Mouse (Mus musculus): Measurements from ENCODE around the gene Cited1. TPM values are rescaled to one million over a fixed set of nuclear protein-coding genes. Genes with fewer than 3 reads are reported as not detected.

Gene Cited1
- polyA plus RNA-seq (2015; fragmentation: Nextera tagmentation; extraction: Ambion mirVana): 15.2 and 17.5 TPM in 2 replicates

DNA sequence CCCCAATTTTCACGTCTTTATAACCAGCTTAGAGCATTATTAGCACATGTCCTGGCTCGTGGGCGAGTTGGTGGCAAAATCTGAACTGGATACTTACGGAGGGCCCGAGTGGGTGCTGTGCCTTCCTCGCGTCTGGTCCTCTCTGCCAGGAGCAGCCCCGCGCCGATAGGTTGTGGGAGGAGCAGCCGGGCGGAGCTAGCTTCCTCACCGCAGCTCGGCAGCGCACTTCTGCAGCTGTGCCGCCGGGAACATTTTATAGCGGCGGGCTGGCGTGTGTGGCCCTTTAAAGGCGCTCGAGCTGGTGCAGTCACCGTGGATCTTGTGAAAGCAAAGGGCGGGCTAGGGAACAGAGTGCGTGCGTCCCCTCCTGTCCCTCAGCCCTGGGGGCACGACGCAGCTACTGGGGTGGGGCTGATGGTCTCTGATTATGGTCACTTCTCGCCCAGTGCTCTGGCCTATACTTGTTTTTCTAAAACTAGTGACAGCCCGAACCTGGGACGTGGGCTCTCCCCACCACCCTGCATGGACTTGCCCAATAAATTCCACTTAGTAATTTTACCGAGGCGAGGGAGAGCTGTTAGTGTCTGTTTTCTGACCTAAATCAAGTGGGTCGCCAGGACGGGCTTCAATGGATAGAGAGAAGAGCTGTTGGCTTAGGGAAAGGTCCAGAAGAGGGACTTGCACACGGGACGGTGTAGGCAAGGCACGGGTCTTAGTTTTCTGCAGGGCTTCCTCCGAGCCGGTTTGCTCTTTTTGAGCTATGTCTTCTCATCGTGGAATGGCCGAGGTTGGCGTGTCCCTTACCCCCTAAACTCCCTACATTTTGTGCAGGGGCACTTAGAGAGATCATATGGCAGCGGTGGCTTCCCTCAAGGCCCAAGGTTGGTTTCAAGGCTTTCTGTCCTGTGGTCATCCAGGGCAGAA is at the start of gene Cited1:
Gene Cited1, minus strand, starts transcription at position 245 of the 924 bp plus-strand sequence.
- no peak within 1 kb of the TSS for H3K27ac ChIP-seq (replicated peaks)
- 20% methylated on average over 44 of the region's 44 CpGs for WGBS
- H3K4me1 ChIP-seq: no peaks in the 10 kb centered on the region; the same call in 1 of the 2 replicates
- no peaks in the 10 kb centered on the region for H3K36me3 ChIP-seq
- H3K4me2 ChIP-seq (replicated peaks): peak within 1 kb of the TSS; percentile 85
- ATAC-seq (ENCODE audit: insufficient number of reproducible peaks, low FRiP score, low TSS enrichment, low read depth): peak; percentile 91
- peak within 1 kb of the TSS; percentile 54 for H3K4me3 ChIP-seq (replicated peaks)
- 0 out of 2 replicates have a peak within 1 kb of the TSS, but pooled peaks have one; percentile 6 for H3K9ac ChIP-seq
- no peaks in the 10 kb centered on the region for H3K9me3 ChIP-seq (replicated peaks)
- peaks cover 49% of the 10 kb centered on the region for H3K27me3 ChIP-seq

- Histone ChIP-seq H3K9me3 (replicated peaks) (no peaks in the 10 kb centered on the region), H3K9ac (no peak overlapping the region), H3K4me3 (replicated peaks) (no peak overlapping the region), H3K4me1 (no peaks in the 10 kb centered on the region), H3K27me3 (peaks cover 8% of the 10 kb centered on the region; the same call in 1 of the 2 replicates), H3K36me3 (no peaks in the 10 kb centered on the region), H3K27ac (replicated peaks) (no peak overlapping the region), H3K4me2 (replicated peaks) (no peak overlapping the region)
- WGBS: 30% methylated on average over 3 of the region's 3 CpGs
- no peak for ATAC-seq (ENCODE audit: insufficient number of reproducible peaks, low FRiP score, low TSS enrichment, low read depth)
Observed at GRCm38 (mm10) chrX:102284889-102285288, 32.9 kb upstream of the Cited1 start.

DNA sequence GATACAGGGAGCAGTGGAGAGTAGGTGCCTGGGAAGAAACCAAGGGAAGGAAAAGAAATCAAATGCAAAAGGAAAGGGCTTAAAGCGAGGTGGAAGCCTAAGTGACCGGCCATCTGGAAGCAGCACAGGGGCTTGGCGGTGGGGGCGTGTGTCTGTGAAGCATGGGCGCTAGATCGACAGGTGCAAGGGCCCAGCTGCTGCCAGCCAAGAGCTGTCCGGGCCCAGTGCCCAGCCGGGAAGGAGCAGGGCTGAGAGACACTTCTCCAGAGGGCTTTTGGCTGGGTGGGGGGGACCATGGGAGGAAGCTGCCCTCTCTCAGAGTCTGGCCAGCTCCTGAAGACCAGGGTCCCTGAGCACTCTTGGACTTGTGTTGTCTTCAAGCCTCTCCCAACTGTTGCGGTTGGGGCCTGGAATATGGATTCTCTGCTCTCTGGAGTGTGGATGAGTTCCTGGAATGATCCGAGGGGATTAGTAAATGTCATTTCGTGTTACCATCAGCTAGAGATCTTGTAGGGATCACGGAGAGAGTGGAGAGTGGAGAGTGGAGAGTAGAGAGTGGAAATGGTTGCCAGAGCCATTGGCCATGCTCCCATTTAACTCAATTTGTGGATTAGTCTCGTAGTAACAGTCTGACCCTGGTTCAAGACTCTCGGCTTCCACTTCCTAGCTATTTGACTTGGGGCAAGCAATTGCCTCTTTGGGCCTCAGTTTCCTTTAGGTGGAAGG is 10.8 kb upstream of the Cited1 start:
- Histone ChIP-seq H3K4me1 (no peaks in the 10 kb centered on the region), H3K9ac (no peak overlapping the region), H3K27ac (replicated peaks) (no peak overlapping the region), H3K9me3 (replicated peaks) (no peaks in the 10 kb centered on the region), H3K4me3 (replicated peaks) (no peak overlapping the region), H3K4me2 (replicated peaks) (no peak overlapping the region), H3K27me3 (peaks cover 12% of the 10 kb centered on the region; the same call in 1 of the 2 replicates), H3K36me3 (no peaks in the 10 kb centered on the region)
- 85% methylated on average over 13 of the region's 14 CpGs for WGBS
- no peak; the same call in 1 of the 2 replicates for ATAC-seq (ENCODE audit: insufficient number of reproducible peaks, low FRiP score, low TSS enrichment, low read depth)

- no peaks in the 10 kb centered on the region for H3K4me1 ChIP-seq
- 74% methylated on average over 4 of the region's 4 CpGs for WGBS
- no peak overlapping the region for H3K4me2 ChIP-seq (replicated peaks)
- ATAC-seq (ENCODE audit: insufficient number of reproducible peaks, low FRiP score, low TSS enrichment, low read depth): no peak
- no peak overlapping the region for H3K9ac ChIP-seq
- no peaks in the 10 kb centered on the region for H3K9me3 ChIP-seq (replicated peaks)
- H3K4me3 ChIP-seq (replicated peaks): no peak overlapping the region
- H3K27ac ChIP-seq (replicated peaks): no peak overlapping the region
- H3K36me3 ChIP-seq: no peaks in the 10 kb centered on the region
- H3K27me3 ChIP-seq: peaks cover 12% of the 10 kb centered on the region; the same call in 1 of the 2 replicates
Observed at GRCm38 (mm10) chrX:102259772-102260171, 7.8 kb upstream of the Cited1 start.

GRCm38 (mm10) chrX:102253892-102254291 is 1.9 kb upstream of the Cited1 start:
- H3K36me3 ChIP-seq: no peaks in the 10 kb centered on the region
- no peaks in the 10 kb centered on the region for H3K9me3 ChIP-seq (replicated peaks)
- peaks cover 39% of the 10 kb centered on the region for H3K27me3 ChIP-seq
- no peak for ATAC-seq (ENCODE audit: insufficient number of reproducible peaks, low FRiP score, low TSS enrichment, low read depth)
- H3K9ac ChIP-seq: no peak overlapping the region
- peak overlapping the region; percentile 6; the same call in 1 of the 2 replicates for H3K4me3 ChIP-seq (replicated peaks)
- H3K4me2 ChIP-seq (replicated peaks): peak overlapping the region; percentile 36
- no peaks in the 10 kb centered on the region; the same call in 1 of the 2 replicates for H3K4me1 ChIP-seq
- 18% methylated on average over 7 of the region's 7 CpGs for WGBS
- no peak overlapping the region for H3K27ac ChIP-seq (replicated peaks)

GRCm38 (mm10) chrX:102251221-102251936 is 602 bp downstream of the Cited1 start:
- Histone ChIP-seq H3K27me3 (peaks cover 49% of the 10 kb centered on the region), H3K27ac (replicated peaks) (no peak overlapping the region), H3K4me1 (no peaks in the 10 kb centered on the region; the same call in 1 of the 2 replicates), H3K9me3 (replicated peaks) (no peaks in the 10 kb centered on the region), H3K9ac (0 out of 2 replicates have a peak overlapping the region, but pooled peaks have one; percentile 6), H3K4me2 (replicated peaks) (peak overlapping the region; percentile 85), H3K4me3 (replicated peaks) (peak overlapping the region; percentile 54), H3K36me3 (no peaks in the 10 kb centered on the region)
- peak; percentile 44; the same call in 1 of the 2 replicates for ATAC-seq (ENCODE audit: insufficient number of reproducible peaks, low FRiP score, low TSS enrichment, low read depth)
- 15% methylated on average over 37 of the region's 80 CpGs for WGBS

- H3K27ac ChIP-seq (replicated peaks): no peak overlapping the region
- no peak overlapping the region for H3K9ac ChIP-seq
- no peaks in the 10 kb centered on the region for H3K36me3 ChIP-seq
- 17% methylated on average over 24 of the region's 24 CpGs for WGBS
- no peaks in the 10 kb centered on the region; the same call in 1 of the 2 replicates for H3K4me1 ChIP-seq
- no peaks in the 10 kb centered on the region for H3K9me3 ChIP-seq (replicated peaks)
- ATAC-seq (ENCODE audit: insufficient number of reproducible peaks, low FRiP score, low TSS enrichment, low read depth): no peak
- H3K4me3 ChIP-seq (replicated peaks): peak overlapping the region; percentile 54
- peaks cover 49% of the 10 kb centered on the region for H3K27me3 ChIP-seq
- peak overlapping the region; percentile 85 for H3K4me2 ChIP-seq (replicated peaks)
Observed at GRCm38 (mm10) chrX:102250891-102251170, 1.1 kb downstream of the Cited1 start.

DNA sequence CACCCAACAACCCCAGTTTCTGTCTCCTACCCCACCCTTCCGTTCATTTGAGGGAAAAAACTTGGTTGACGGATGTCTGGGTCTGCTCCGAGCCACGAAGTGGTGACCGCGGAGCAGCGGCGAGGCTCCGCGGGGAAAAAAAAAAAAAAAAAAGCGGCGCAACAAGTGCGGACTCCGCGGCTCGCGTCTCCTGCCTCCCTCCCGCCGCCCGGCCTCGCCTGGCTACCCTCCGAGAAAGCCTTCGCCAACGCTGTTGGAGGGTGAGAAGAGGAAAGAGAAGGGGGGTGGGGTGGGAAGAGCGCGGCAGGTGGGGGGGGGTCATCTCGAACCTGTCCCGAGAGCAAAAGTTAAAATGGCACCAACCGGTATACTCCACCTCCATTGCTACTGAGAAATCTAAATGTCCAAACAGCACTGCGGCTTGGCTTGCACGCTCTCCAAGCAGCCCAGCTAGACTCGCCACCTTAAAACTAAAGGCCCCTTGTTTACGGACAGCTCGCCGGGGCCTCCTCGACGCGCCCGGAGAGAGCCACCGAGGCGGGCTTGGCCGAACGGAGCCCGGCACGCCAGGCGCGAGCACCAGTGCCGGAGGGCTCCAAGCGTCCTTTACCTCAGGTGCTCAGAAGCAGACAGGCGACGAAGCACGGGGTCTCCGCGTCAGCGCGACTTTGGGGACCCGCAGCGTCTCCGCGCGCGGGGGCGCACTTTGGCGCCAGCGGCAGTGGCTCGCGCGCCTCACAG is 1.7 kb downstream of the Cited1 start:
- no peaks in the 10 kb centered on the region for H3K9me3 ChIP-seq (replicated peaks)
- H3K4me2 ChIP-seq (replicated peaks): peak overlapping the region; percentile 85
- no peak overlapping the region for H3K27ac ChIP-seq (replicated peaks)
- peak overlapping the region; percentile 54 for H3K4me3 ChIP-seq (replicated peaks)
- no peaks in the 10 kb centered on the region for H3K36me3 ChIP-seq
- H3K4me1 ChIP-seq: no peaks in the 10 kb centered on the region; the same call in 1 of the 2 replicates
- no peak for ATAC-seq (ENCODE audit: insufficient number of reproducible peaks, low FRiP score, low TSS enrichment, low read depth)
- H3K9ac ChIP-seq: no peak overlapping the region
- peaks cover 49% of the 10 kb centered on the region for H3K27me3 ChIP-seq
- WGBS: 18% methylated on average over 54 of the region's 68 CpGs

GRCm38 (mm10) chrX:102244334-102244733 is 7.6 kb downstream of the Cited1 start:
- no peak for ATAC-seq (ENCODE audit: insufficient number of reproducible peaks, low FRiP score, low TSS enrichment, low read depth)
- H3K27me3 ChIP-seq: peaks cover 14% of the 10 kb centered on the region
- WGBS: 68% methylated on average over 2 of the region's 2 CpGs
- H3K36me3 ChIP-seq: no peaks in the 10 kb centered on the region
- H3K4me3 ChIP-seq (replicated peaks): no peak overlapping the region
- H3K4me2 ChIP-seq (replicated peaks): no peak overlapping the region
- no peaks in the 10 kb centered on the region for H3K9me3 ChIP-seq (replicated peaks)
- no peak overlapping the region for H3K27ac ChIP-seq (replicated peaks)
- no peak overlapping the region for H3K9ac ChIP-seq
- H3K4me1 ChIP-seq: no peaks in the 10 kb centered on the region

DNA sequence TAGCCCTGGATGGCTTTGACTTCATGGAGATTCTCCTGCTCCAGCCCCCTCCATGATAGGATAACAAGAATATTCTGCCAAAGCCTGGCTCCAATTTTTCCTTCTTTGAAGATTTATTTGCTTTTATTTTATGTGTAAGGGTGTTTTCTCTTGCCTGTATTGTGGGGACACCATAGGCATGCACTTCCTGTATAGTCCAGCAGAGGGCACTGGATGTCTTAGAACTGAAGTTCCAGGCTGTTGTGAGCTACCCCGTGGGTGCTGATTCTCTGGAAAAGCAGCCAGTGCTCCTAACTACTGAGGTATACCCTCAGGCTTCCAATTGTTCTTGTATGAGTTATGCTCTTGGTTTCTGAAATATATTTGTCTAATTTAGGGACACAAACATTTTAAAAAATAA is 32.9 kb downstream of the Cited1 start:
- WGBS: 35% methylated on average over 1 of the region's 1 CpGs
- H3K36me3 ChIP-seq: no peaks in the 10 kb centered on the region
- no peaks in the 10 kb centered on the region for H3K9me3 ChIP-seq (replicated peaks)
- H3K4me2 ChIP-seq (replicated peaks): no peak overlapping the region
- H3K27ac ChIP-seq (replicated peaks): no peak overlapping the region
- no peak overlapping the region for H3K9ac ChIP-seq
- H3K4me3 ChIP-seq (replicated peaks): no peak overlapping the region
- H3K4me1 ChIP-seq: no peaks in the 10 kb centered on the region
- no peak for ATAC-seq (ENCODE audit: insufficient number of reproducible peaks, low FRiP score, low TSS enrichment, low read depth)
- H3K27me3 ChIP-seq: no peaks in the 10 kb centered on the region

Data from embryonic facial prominence, embryonic 15.5 days (tissue).